Mouse (Mus musculus) forebrain, embryonic 14.5 days (tissue): ENCODE results near the gene Tmem256. TPM values are rescaled to one million over a fixed set of nuclear protein-coding genes. Genes with fewer than 3 reads are reported as not detected.

ENCODE experiments used
- ATAC-seq: fragments of 200-750 bp; cut with Nextera tagmentation; 2 replicates; pipeline ENCODE4 v1.8.0; 2017; ENCODE audit warnings: mild to moderate bottlenecking, moderate library complexity
- DNase-seq: peaks from one replicate; pipeline ENCODE4 v3.0.0-alpha.2; 2015; ENCODE audit warnings: low spot score
- H3K27ac ChIP-seq: fragments of 300-500 bp; sonication (generic); 2 replicates; pipeline ENCODE4 v1.5.1; 2014; ENCODE audit warnings: low read depth, mild to moderate bottlenecking, control low read depth, low read length, moderate library complexity
- H3K27me3 ChIP-seq: fragments of 300-500 bp; sonication (generic); replicated peaks from 2 replicates; pipeline ENCODE4 v1.6.1; 2014; ENCODE audit warnings: low read length, control low read depth, mixed read lengths; ENCODE audit not compliant: control insufficient read depth, insufficient read depth
- H3K36me3 ChIP-seq: fragments of 300-500 bp; sonication (generic); 2 replicates; pipeline ENCODE4 v1.6.1; 2014; ENCODE audit warnings: low read length, control low read depth; ENCODE audit not compliant: control insufficient read depth, insufficient read depth
- H3K4me1 ChIP-seq: fragments of 300-500 bp; sonication (generic); 2 replicates; pipeline ENCODE4 v1.6.1; 2014; ENCODE audit warnings: antibody characterized with exemption, low read length, control low read depth; ENCODE audit not compliant: control insufficient read depth, insufficient read depth
- H3K4me2 ChIP-seq: fragments of 300-500 bp; sonication (generic); 2 replicates; pipeline ENCODE4 v1.6.1; 2014; ENCODE audit warnings: mild to moderate bottlenecking, control low read depth, low read length
- H3K4me3 ChIP-seq: fragments of 300-500 bp; sonication (generic); 2 replicates; pipeline ENCODE4 v1.5.1; 2014; ENCODE audit warnings: low read depth, low read length, control low read depth
- H3K9ac ChIP-seq: fragments of 300-500 bp; sonication (generic); 2 replicates; pipeline ENCODE4 v1.6.1; 2014; ENCODE audit warnings: mild to moderate bottlenecking, low read length, control low read depth, moderate library complexity
- H3K9me3 ChIP-seq: fragments of 300-500 bp; sonication (generic); replicated peaks from 2 replicates; pipeline ENCODE4 v1.6.1; 2016; ENCODE audit warnings: low read length, control low read depth, mixed read lengths; ENCODE audit not compliant: control insufficient read depth
- WGBS: fragments of 180-500 bp; shearing (Covaris S2); extraction: QIAGEN DNeasy Blood & Tissue Kit; methylation state at CpG from one replicate; pipeline ENCODE4 v1.1.7; 2014; 5-methylcytosine and 5-hydroxymethylcytosine counted together
- polyA plus RNA-seq: library from polyadenylated mRNA; unstranded; fragments of >200 nt; fragmentation: Nextera tagmentation; extraction: Ambion mirVana; gene quantifications from 2 replicates; pipeline ENCODE4 v1.2.1, GENCODE M21; 2014

Tmem256 gene
- polyA plus RNA-seq, 1 experiment from 2014 or later = 386 TPM

DNA sequence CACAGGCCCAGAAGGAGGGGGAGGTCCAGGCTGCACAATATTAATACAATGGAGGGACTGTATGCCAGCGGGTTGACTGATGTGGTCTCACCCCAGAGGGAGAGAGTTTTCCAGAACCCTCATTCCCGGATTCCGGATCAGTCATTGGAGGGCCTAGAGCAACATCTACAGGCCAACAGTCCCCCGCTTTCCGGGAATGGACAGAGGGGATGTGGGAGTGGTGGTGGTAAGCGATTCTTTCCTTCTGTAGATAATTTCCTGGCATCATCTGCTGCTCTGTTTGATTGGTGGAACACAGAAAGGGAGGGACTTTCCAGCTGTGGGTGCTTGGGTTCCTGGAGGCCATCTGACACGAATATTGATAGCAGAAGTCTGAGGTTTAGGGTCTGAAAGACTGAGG lies 37.9 kb downstream of the Tmem256 start:
- 69% methylated on average over 7 of the region's 7 CpGs for WGBS
- Histone ChIP-seq H3K4me1 (peaks cover 4% of the 10 kb centered on the region), H3K36me3 (no peaks in the 10 kb centered on the region)

GRCm38 (mm10) chr11:69876867-69877266 lies 38.6 kb downstream of the Tmem256 start:
- Histone ChIP-seq H3K4me3 (no peak overlapping the region), H3K27me3 (0 out of 2 replicates have a peak, but pooled peaks cover 7% of the 10 kb centered on the region), H3K4me1 (peaks cover 4% of the 10 kb centered on the region), H3K9me3 (no peaks in the 10 kb centered on the region), H3K27ac (no peak overlapping the region), H3K9ac (0 out of 2 replicates have a peak overlapping the region, but pooled peaks have one; percentile 13), H3K4me2 (peak overlapping the region; percentile 33; the same call in 1 of the 2 replicates), H3K36me3 (no peaks in the 10 kb centered on the region)
- ATAC-seq (peak; percentile 33; the same call in 1 of the 2 replicates), DNase-seq (peak; percentile 84)
- 1% methylated on average over 12 of the region's 12 CpGs for WGBS

More for the DNA sequence above, 37.9 kb downstream of the Tmem256 start:
- no peak overlapping the region for H3K9ac ChIP-seq
- ATAC-seq = no peak
- H3K27me3 ChIP-seq = 0 out of 2 replicates have a peak, but pooled peaks cover 7% of the 10 kb centered on the region
- no peak overlapping the region for H3K27ac ChIP-seq
- H3K9me3 ChIP-seq = no peaks in the 10 kb centered on the region
- DNase-seq = no peak
- no peak overlapping the region for H3K4me2 ChIP-seq
- no peak overlapping the region for H3K4me3 ChIP-seq

DNA sequence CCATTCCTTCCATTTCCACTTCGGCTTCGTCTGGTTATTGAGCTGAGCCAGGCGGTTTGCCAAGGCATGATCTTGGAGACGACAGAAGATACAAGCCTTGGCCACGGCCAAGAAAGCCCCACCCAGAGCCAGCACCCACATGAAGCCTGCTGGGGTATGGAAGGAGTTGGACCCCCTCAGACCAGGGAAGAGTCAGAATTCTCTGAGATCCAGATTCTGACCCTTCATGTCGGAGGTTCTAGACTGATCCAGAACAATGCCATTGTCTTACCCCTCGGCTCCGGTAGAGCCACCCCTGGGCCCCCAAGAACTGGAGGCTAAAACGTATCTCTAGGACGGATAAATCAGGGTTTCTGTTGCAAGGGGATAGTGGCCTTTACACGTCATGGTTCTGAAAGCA lies 39.6 kb downstream of the Tmem256 start, which contains the start of gene Tmem95:
Gene Tmem95 (minus strand): TSS at position 141 of the 400 bp plus-strand sequence.
- 88% methylated on average over 11 of the region's 11 CpGs for WGBS
- Histone ChIP-seq H3K4me2 (peak within 1 kb of the TSS; percentile 33; the same call in 1 of the 2 replicates), H3K27me3 (0 out of 2 replicates have a peak, but pooled peaks cover 7% of the 10 kb centered on the region), H3K9ac (0 out of 2 replicates have a peak within 1 kb of the TSS, but pooled peaks have one; percentile 13), H3K4me1 (peaks cover 4% of the 10 kb centered on the region), H3K27ac (no peak within 1 kb of the TSS), H3K36me3 (no peaks in the 10 kb centered on the region), H3K4me3 (no peak within 1 kb of the TSS), H3K9me3 (no peaks in the 10 kb centered on the region)
- ATAC-seq (no peak), DNase-seq (no peak)

- no peak for DNase-seq
- Histone ChIP-seq H3K27ac (no peak overlapping the region), H3K4me3 (no peak overlapping the region), H3K4me1 (peaks cover 4% of the 10 kb centered on the region), H3K4me2 (no peak overlapping the region), H3K9me3 (no peaks in the 10 kb centered on the region), H3K36me3 (no peaks in the 10 kb centered on the region), H3K27me3 (0 out of 2 replicates have a peak, but pooled peaks cover 7% of the 10 kb centered on the region), H3K9ac (no peak overlapping the region)
- 91% methylated on average over 3 of the region's 3 CpGs for WGBS
- no peak for ATAC-seq
These were observed 40.1 kb downstream of the Tmem256 start for GRCm38 (mm10) chr11:69878399-69878798.

DNA sequence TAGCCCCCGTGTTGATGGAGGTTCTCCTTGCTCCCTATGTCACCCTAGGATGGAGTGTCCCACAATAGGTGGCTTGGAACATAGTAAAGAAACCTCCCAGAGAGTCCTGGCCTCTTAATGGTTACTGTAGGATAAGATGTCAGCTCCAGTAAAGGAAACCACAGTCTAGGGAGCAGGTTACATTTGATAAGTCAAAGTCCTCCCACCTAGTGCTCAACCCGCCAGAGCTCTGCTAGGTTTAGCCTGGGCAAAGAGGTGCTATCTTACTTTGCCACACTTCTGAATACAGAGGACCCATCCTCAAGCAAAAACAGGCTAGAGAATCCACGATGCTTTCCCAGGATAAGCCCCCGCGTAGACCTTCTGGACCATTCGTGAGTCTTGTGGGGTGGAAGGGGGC lies 40.6 kb downstream of the Tmem256 start:
- no peak overlapping the region for H3K4me2 ChIP-seq
- DNase-seq = no peak
- H3K4me3 ChIP-seq = no peak overlapping the region
- no peak overlapping the region for H3K27ac ChIP-seq
- no peak for ATAC-seq
- H3K9me3 ChIP-seq = no peaks in the 10 kb centered on the region
- peaks cover 4% of the 10 kb centered on the region for H3K4me1 ChIP-seq
- 0 out of 2 replicates have a peak, but pooled peaks cover 7% of the 10 kb centered on the region for H3K27me3 ChIP-seq
- H3K36me3 ChIP-seq = no peaks in the 10 kb centered on the region
- WGBS = 88% methylated on average over 6 of the region's 6 CpGs
- H3K9ac ChIP-seq = no peak overlapping the region

GRCm38 (mm10) chr11:69879711-69880110 lies 41.4 kb downstream of the Tmem256 start:
- no peaks in the 10 kb centered on the region for H3K36me3 ChIP-seq
- 66% methylated on average over 15 of the region's 15 CpGs for WGBS

DNA sequence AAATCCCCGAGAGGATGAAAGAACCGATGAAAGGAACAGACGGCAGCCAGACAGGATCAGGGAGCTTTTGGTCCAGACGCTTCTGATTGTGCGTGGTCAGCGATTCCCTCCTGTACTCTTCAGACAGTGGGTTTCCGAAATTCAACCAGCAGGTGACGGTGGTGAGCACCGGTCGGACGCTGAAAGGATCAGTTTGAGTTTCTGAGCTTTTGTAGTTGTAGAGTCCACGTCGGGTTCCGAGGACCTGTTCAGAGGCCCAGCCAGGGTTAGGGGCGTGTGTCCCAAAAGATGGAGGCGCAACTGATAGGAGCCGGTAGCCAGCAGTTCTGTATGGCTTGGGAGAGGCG lies 42.2 kb downstream of the Tmem256 start:
- WGBS = under 1% methylated on average over 18 of the region's 18 CpGs
- Histone ChIP-seq H3K27me3 (0 out of 2 replicates have a peak, but pooled peaks cover 7% of the 10 kb centered on the region), H3K9me3 (no peaks in the 10 kb centered on the region), H3K4me3 (peak overlapping the region; percentile 29), H3K9ac (peak overlapping the region; percentile 51), H3K36me3 (no peaks in the 10 kb centered on the region), H3K4me1 (peaks cover 4% of the 10 kb centered on the region), H3K27ac (peak overlapping the region; percentile 10; the same call in 1 of the 2 replicates), H3K4me2 (peak overlapping the region; percentile 62)
- ATAC-seq = peak; percentile 45
- peak; percentile 71 for DNase-seq

More at GRCm38 (mm10) chr11:69879711-69880110, 41.4 kb downstream of the Tmem256 start:
- DNase-seq (no peak), ATAC-seq (no peak)
- Histone ChIP-seq H3K27me3 (0 out of 2 replicates have a peak, but pooled peaks cover 7% of the 10 kb centered on the region), H3K9me3 (no peaks in the 10 kb centered on the region), H3K27ac (no peak overlapping the region), H3K4me1 (peaks cover 4% of the 10 kb centered on the region), H3K9ac (peak overlapping the region; percentile 10; the same call in 1 of the 2 replicates), H3K4me3 (no peak overlapping the region), H3K4me2 (peak overlapping the region; percentile 62)

GRCm38 (mm10) chr11:69880853-69881603 lies 42.7 kb downstream of the Tmem256 start, which contains the start of gene Kctd11:
TSS of gene Kctd11 (minus strand) at chr11:69881406.
- Histone ChIP-seq H3K4me1 (peaks cover 4% of the 10 kb centered on the region), H3K9me3 (no peaks in the 10 kb centered on the region), H3K27ac (peak within 1 kb of the TSS; percentile 10; the same call in 1 of the 2 replicates), H3K9ac (peak within 1 kb of the TSS; percentile 51), H3K4me2 (peak within 1 kb of the TSS; percentile 62), H3K36me3 (no peaks in the 10 kb centered on the region), H3K27me3 (0 out of 2 replicates have a peak, but pooled peaks cover 7% of the 10 kb centered on the region), H3K4me3 (peak within 1 kb of the TSS; percentile 29)
- ATAC-seq (peak; percentile 83), DNase-seq (peak; percentile 59)
- whole genome bisulfite sequencing = under 1% methylated on average over 46 of the region's 46 CpGs
